Comparison of ENCODE assay signal across 9 mouse cellular contexts in genomic region chr12:45466066-45466465, GRCm38 (mm10).
DNase-seq lines count a peak whose midpoint lies in the region; ATAC-seq lines count a peak whose summit lies in the region.
"Had no signal": no experiment of that assay in that cellular context is flagged by ENCODE, and none has a peak within 500 bp of the region (broad histone marks: within the 10 kb centered on the region; RNA-seq: fewer than 3 reads in every experiment).

No protein-coding gene starts in this region.

- peak; percentile 92 for ATAC-seq in frontal cortex, adult (ENCODE audit: low TSS enrichment)
- peak; percentile 92 for ATAC-seq in neural tube, embryonic 12.5 days (ENCODE audit: low FRiP score, low read depth)
- no peak for ATAC-seq in erythroid progenitor cell, adult 5-6 weeks (replicated peaks; ENCODE audit: low FRiP score, poor library complexity, severe bottlenecking)

- H3K9ac ChIP-seq in neural tube, embryonic 12.5 days = no peak overlapping the region
- H3K9ac ChIP-seq: embryonic facial prominence, embryonic 13.5 days had no signal

- no peak overlapping the region for H3K4me3 ChIP-seq in neural tube, embryonic 12.5 days
- H3K4me3 ChIP-seq: embryonic facial prominence, embryonic 13.5 days had no signal

- H3K4me2 ChIP-seq in neural tube, embryonic 12.5 days (replicated peaks) = no peak overlapping the region
- H3K4me2 ChIP-seq: embryonic facial prominence, embryonic 13.5 days had no signal

- 75% methylated on average over 3 of the region's 3 CpGs for WGBS in neural tube, embryonic 12.5 days

- H3K4me1 ChIP-seq in neural tube, embryonic 12.5 days = no peaks in the 10 kb centered on the region
- H3K4me1 ChIP-seq: embryonic facial prominence, embryonic 13.5 days had no signal

- H3K36me3 ChIP-seq in neural tube, embryonic 12.5 days = no peaks in the 10 kb centered on the region
- H3K36me3 ChIP-seq: embryonic facial prominence, embryonic 13.5 days had no signal

- DNase-seq in adrenal gland, postnatal 10 days = peak; percentile 22
- no peak for DNase-seq in adrenal gland, postnatal 25 days
- peak; percentile 12 for DNase-seq in cerebellum, adult 11-12 months
- DNase-seq in layer of hippocampus, adult 8-10 months (ENCODE audit: low spot score in 2 of 2) = peak; percentile 62 to 67
- DNase-seq in natural killer cell, adult 2 months (ENCODE audit: low spot score in 2 of 2) = no peak

- no peaks in the 10 kb centered on the region for H3K27me3 ChIP-seq in neural tube, embryonic 12.5 days (replicated peaks)
- H3K27me3 ChIP-seq: embryonic facial prominence, embryonic 13.5 days had no signal

- no peak overlapping the region; the same call in 1 of the 2 replicates for H3K27ac ChIP-seq in neural tube, embryonic 12.5 days
- H3K27ac ChIP-seq: embryonic facial prominence, embryonic 13.5 days had no signal

- H3K9me3 ChIP-seq in neural tube, embryonic 12.5 days = no peaks in the 10 kb centered on the region
- H3K9me3 ChIP-seq: embryonic facial prominence, embryonic 13.5 days had no signal

Comparison
In these comparisons a context has a peak if more than half of its experiments do, and no peak if none do; other contexts are left out.
1. DNase-seq: peak in adrenal gland, postnatal 10 days (single experiment), cerebellum, adult 11-12 months (single experiment) and layer of hippocampus, adult 8-10 months (2 of 2); none in adrenal gland, postnatal 25 days (single experiment) and natural killer cell, adult 2 months (0 of 2).